Mouse (Mus musculus): ENCODE measurements around the gene Haao. TPM values are rescaled to one million over a fixed set of nuclear protein-coding genes. Genes with fewer than 3 reads are reported as not detected.

The Haao gene
- polyA plus RNA-seq, 1 experiment: not detected

DNA sequence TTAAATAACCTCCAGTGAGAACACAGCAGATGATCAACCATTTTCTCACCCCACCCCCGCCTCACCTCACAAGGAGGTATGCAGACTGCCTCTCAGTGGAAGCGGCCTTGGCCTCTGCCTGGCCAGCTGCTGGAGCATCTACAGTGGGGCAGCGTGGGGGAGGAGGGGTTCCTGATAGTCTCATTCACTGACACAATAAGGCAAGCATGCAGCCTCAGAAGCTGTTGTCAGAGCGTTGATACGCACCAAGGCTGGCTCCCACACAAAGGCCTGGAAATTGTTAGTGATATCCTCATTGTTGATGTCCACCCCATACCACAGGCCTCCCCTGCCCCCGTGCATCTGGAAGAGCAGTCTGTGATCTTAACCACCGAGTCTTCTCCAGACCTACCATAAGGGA, 4.0 kb downstream of the Haao start:
- no peak overlapping the region for H3ac ChIP-seq (ENCODE audit: control insufficient read depth, insufficient read length)
- H3K4me3 ChIP-seq: no peak overlapping the region
- no peaks in the 10 kb centered on the region for H3K36me3 ChIP-seq (ENCODE audit: control insufficient read depth, insufficient read depth)
- no peak overlapping the region for H3K4me2 ChIP-seq (ENCODE audit: low read depth)
- TF ChIP-seq CEBPB (IDR thresholded peaks at IDR 0.05; ENCODE audit: insufficient read depth, poor library complexity, severe bottlenecking): no peak
- TF ChIP-seq MAX (IDR thresholded peaks at IDR 0.05; ENCODE audit: low read depth): no peak
- TF ChIP-seq MYOG (IDR thresholded peaks at IDR 0.05; ENCODE audit: control insufficient read depth in 1 of 3, insufficient read depth in 1 of 3, insufficient read length in 2 of 3, low read depth in 2 of 3): no peak
- no peak for TF ChIP-seq MYOD1 (IDR thresholded peaks at IDR 0.05; ENCODE audit: control insufficient read depth in 1 of 3, insufficient read length in 2 of 3, low read depth in 2 of 3)
- TF ChIP-seq REST (IDR thresholded peaks at IDR 0.05; ENCODE audit: insufficient read depth, insufficient read length): no peak
- TF ChIP-seq POLR2A (IDR thresholded peaks at IDR 0.05; ENCODE audit: insufficient read length, low read depth): no peak
- TF ChIP-seq POLR2AphosphoS2 (IDR thresholded peaks at IDR 0.05; ENCODE audit: insufficient read length, low read depth): no peak
- no peak for TF ChIP-seq E2F4 (IDR thresholded peaks at IDR 0.05; ENCODE audit: insufficient read depth)
- TF ChIP-seq TCF3 (IDR thresholded peaks at IDR 0.05; ENCODE audit: insufficient read length, low read depth): no peak
- TF ChIP-seq TCF12 (IDR thresholded peaks at IDR 0.05; ENCODE audit: insufficient read depth, poor library complexity, severe bottlenecking): no peak
- TF ChIP-seq USF1 (IDR thresholded peaks at IDR 0.05; ENCODE audit: low read depth): no peak
- TF ChIP-seq SRF (IDR thresholded peaks at IDR 0.05; ENCODE audit: control insufficient read depth, insufficient read length, low read depth): no peak
- no peaks in the 10 kb centered on the region for H3K79me2 ChIP-seq (ENCODE audit: control insufficient read depth, insufficient read depth)
- peaks cover under 1% of the 10 kb centered on the region for H3K27me3 ChIP-seq (ENCODE audit: control insufficient read depth, insufficient read depth, insufficient read length)

DNA sequence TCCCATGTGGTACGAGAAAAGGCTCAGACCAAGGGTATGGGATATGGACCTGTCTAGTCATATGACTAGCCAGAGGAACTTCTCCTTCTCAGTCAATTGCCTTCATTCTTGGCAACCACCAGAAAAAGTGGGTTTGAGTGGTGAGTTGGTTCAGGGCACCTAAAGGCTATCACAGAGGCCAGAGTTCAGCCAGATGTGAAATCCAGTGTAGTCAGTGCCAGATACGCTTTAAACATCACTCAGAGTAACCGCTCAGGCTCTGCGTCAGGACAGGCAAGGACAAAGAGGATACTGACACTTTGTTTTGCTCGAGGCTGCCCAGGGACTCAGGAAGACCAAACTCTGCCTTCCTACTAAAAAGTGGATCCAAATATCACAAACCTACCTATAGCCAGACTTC, 6.8 kb downstream of the Haao start:
- H3K4me2 ChIP-seq (ENCODE audit: low read depth): no peak overlapping the region
- H3K4me3 ChIP-seq: no peak overlapping the region
- H3ac ChIP-seq (ENCODE audit: control insufficient read depth, insufficient read length): no peak overlapping the region
- no peaks in the 10 kb centered on the region for H3K79me2 ChIP-seq (ENCODE audit: control insufficient read depth, insufficient read depth)
- no peaks in the 10 kb centered on the region for H3K36me3 ChIP-seq (ENCODE audit: control insufficient read depth, insufficient read depth)
- TF ChIP-seq USF1 (IDR thresholded peaks at IDR 0.05; ENCODE audit: low read depth): no peak
- no peak for TF ChIP-seq TCF3 (IDR thresholded peaks at IDR 0.05; ENCODE audit: insufficient read length, low read depth)
- TF ChIP-seq MAX (IDR thresholded peaks at IDR 0.05; ENCODE audit: low read depth): no peak
- no peak for TF ChIP-seq POLR2AphosphoS2 (IDR thresholded peaks at IDR 0.05; ENCODE audit: insufficient read length, low read depth)
- no peak for TF ChIP-seq MYOG (IDR thresholded peaks at IDR 0.05; ENCODE audit: control insufficient read depth in 1 of 3, insufficient read depth in 1 of 3, insufficient read length in 2 of 3, low read depth in 2 of 3)
- H3K27me3 ChIP-seq (ENCODE audit: control insufficient read depth, insufficient read depth, insufficient read length): peaks cover 14% of the 10 kb centered on the region

DNA sequence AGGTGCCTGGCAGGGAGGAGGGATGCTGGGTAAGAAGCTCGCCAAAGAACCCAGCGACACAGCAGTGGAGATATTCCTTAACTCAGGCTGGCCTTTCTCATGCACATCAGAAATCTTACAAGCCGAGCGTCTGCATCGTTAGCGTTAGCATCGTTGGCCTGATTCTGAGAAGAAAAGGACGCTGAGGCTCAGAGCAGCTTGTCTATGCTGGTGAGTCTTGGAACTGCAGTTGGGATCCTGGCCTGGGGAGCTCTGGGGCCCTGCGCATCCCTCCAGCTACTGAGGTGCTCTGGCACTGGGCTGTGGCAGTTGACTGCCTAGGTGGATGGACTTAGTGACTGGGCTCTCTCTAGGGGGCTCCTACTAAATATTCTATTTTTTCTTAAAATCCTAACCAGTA, 8.6 kb downstream of the Haao start:
- Histone ChIP-seq H3K79me2 (ENCODE audit: control insufficient read depth, insufficient read depth) (no peaks in the 10 kb centered on the region), H3K36me3 (ENCODE audit: control insufficient read depth, insufficient read depth) (no peaks in the 10 kb centered on the region), H3K27me3 (ENCODE audit: control insufficient read depth, insufficient read depth, insufficient read length) (peaks cover 14% of the 10 kb centered on the region), H3K4me3 (no peak overlapping the region), H3K4me2 (ENCODE audit: low read depth) (no peak overlapping the region), H3ac (ENCODE audit: control insufficient read depth, insufficient read length) (no peak overlapping the region)
- TF ChIP-seq MAX (IDR thresholded peaks at IDR 0.05; ENCODE audit: low read depth) (no peak), TCF12 (IDR thresholded peaks at IDR 0.05; ENCODE audit: insufficient read depth, poor library complexity, severe bottlenecking) (no peak), TCF3 (IDR thresholded peaks at IDR 0.05; ENCODE audit: insufficient read length, low read depth) (no peak), POLR2A (IDR thresholded peaks at IDR 0.05; ENCODE audit: insufficient read length, low read depth) (no peak), MYOD1 (IDR thresholded peaks at IDR 0.05; ENCODE audit: control insufficient read depth in 1 of 3, insufficient read length in 2 of 3, low read depth in 2 of 3) (no peak), REST (IDR thresholded peaks at IDR 0.05; ENCODE audit: insufficient read depth, insufficient read length) (no peak), SRF (IDR thresholded peaks at IDR 0.05; ENCODE audit: control insufficient read depth, insufficient read length, low read depth) (no peak), USF1 (IDR thresholded peaks at IDR 0.05; ENCODE audit: low read depth) (no peak), POLR2AphosphoS2 (IDR thresholded peaks at IDR 0.05; ENCODE audit: insufficient read length, low read depth) (no peak), E2F4 (IDR thresholded peaks at IDR 0.05; ENCODE audit: insufficient read depth) (no peak), MYOG (IDR thresholded peaks at IDR 0.05; ENCODE audit: control insufficient read depth in 1 of 3, insufficient read depth in 1 of 3, insufficient read length in 2 of 3, low read depth in 2 of 3) (no peak), CEBPB (IDR thresholded peaks at IDR 0.05; ENCODE audit: insufficient read depth, poor library complexity, severe bottlenecking) (no peak)

DNA sequence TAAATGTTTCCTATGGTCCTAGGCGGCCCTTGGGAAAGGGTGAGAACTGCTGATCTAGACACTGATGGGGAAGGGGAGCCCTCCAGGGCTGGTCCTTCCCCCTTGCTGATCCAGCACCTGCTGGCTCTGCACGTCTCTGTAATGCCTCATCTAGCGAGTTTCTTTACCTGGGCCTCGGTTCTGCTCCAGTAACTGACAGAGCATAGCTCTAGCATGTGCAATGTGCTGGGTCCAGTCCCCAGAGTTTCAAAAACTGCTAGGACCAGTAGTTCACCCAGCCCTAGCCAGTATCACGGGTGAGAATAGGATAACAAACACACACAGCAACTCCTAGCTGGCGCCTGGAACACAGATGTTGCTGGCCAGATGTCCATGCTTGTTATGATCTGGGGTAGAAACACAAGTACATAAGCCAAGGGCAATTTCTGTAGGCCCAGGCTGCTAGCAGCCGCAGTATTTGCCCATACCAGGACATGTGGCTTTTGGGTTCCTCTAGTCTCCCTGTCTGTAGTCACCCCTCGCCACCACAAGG, 10.0 kb downstream of the Haao start:
- no peaks in the 10 kb centered on the region for H3K36me3 ChIP-seq (ENCODE audit: control insufficient read depth, insufficient read depth)
- H3K79me2 ChIP-seq (ENCODE audit: control insufficient read depth, insufficient read depth): no peaks in the 10 kb centered on the region
- no peak for TF ChIP-seq MYOG (IDR thresholded peaks at IDR 0.05; ENCODE audit: control insufficient read depth in 1 of 3, insufficient read depth in 1 of 3, insufficient read length in 2 of 3, low read depth in 2 of 3)
- no peak for TF ChIP-seq POLR2A (IDR thresholded peaks at IDR 0.05; ENCODE audit: insufficient read length, low read depth)
- TF ChIP-seq POLR2AphosphoS2 (IDR thresholded peaks at IDR 0.05; ENCODE audit: insufficient read length, low read depth): no peak
- no peak for TF ChIP-seq USF1 (IDR thresholded peaks at IDR 0.05; ENCODE audit: low read depth)
- TF ChIP-seq E2F4 (IDR thresholded peaks at IDR 0.05; ENCODE audit: insufficient read depth): no peak
- no peak for TF ChIP-seq REST (IDR thresholded peaks at IDR 0.05; ENCODE audit: insufficient read depth, insufficient read length)
- TF ChIP-seq MAX (IDR thresholded peaks at IDR 0.05; ENCODE audit: low read depth): no peak
- no peak for TF ChIP-seq CEBPB (IDR thresholded peaks at IDR 0.05; ENCODE audit: insufficient read depth, poor library complexity, severe bottlenecking)
- TF ChIP-seq TCF12 (IDR thresholded peaks at IDR 0.05; ENCODE audit: insufficient read depth, poor library complexity, severe bottlenecking): no peak
- no peak for TF ChIP-seq TCF3 (IDR thresholded peaks at IDR 0.05; ENCODE audit: insufficient read length, low read depth)
- TF ChIP-seq MYOD1 (IDR thresholded peaks at IDR 0.05; ENCODE audit: control insufficient read depth in 1 of 3, insufficient read length in 2 of 3, low read depth in 2 of 3): no peak
- peaks cover 14% of the 10 kb centered on the region for H3K27me3 ChIP-seq (ENCODE audit: control insufficient read depth, insufficient read depth, insufficient read length)
- no peak overlapping the region for H3ac ChIP-seq (ENCODE audit: control insufficient read depth, insufficient read length)
- no peak overlapping the region for H3K4me3 ChIP-seq
- no peak overlapping the region for H3K4me2 ChIP-seq (ENCODE audit: low read depth)

DNA sequence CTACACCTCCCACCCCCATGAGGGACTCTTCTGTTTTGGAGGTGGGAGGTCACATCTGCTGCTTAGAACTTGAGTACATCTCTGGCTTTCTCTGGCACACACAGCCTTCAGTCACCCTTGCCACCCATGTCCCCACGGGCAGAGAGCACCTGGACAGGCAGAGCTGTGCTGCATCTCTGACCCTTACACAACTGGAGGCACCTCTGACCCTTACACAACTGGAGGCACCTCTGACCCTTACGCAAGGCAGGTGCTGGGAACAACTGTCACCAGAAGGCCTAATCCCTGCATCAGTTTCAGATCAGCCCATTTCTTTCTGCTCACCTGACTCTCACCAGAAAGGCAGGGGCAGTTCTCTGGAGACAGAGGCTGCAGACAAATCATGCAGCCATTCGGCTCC, 11.7 kb downstream of the Haao start:
- no peak overlapping the region for H3K4me2 ChIP-seq (ENCODE audit: low read depth)
- TF ChIP-seq MYOD1 (IDR thresholded peaks at IDR 0.05; ENCODE audit: control insufficient read depth in 1 of 3, insufficient read length in 2 of 3, low read depth in 2 of 3) (no peak), REST (IDR thresholded peaks at IDR 0.05; ENCODE audit: insufficient read depth, insufficient read length) (no peak), POLR2AphosphoS2 (IDR thresholded peaks at IDR 0.05; ENCODE audit: insufficient read length, low read depth) (no peak), MAX (IDR thresholded peaks at IDR 0.05; ENCODE audit: low read depth) (no peak), E2F4 (IDR thresholded peaks at IDR 0.05; ENCODE audit: insufficient read depth) (no peak), TCF3 (IDR thresholded peaks at IDR 0.05; ENCODE audit: insufficient read length, low read depth) (no peak), MYOG (IDR thresholded peaks at IDR 0.05; ENCODE audit: control insufficient read depth in 1 of 3, insufficient read depth in 1 of 3, insufficient read length in 2 of 3, low read depth in 2 of 3) (no peak), USF1 (IDR thresholded peaks at IDR 0.05; ENCODE audit: low read depth) (no peak), SRF (IDR thresholded peaks at IDR 0.05; ENCODE audit: control insufficient read depth, insufficient read length, low read depth) (no peak), TCF12 (IDR thresholded peaks at IDR 0.05; ENCODE audit: insufficient read depth, poor library complexity, severe bottlenecking) (no peak), CEBPB (IDR thresholded peaks at IDR 0.05; ENCODE audit: insufficient read depth, poor library complexity, severe bottlenecking) (no peak), POLR2A (IDR thresholded peaks at IDR 0.05; ENCODE audit: insufficient read length, low read depth) (no peak)

More for the DNA sequence above, 11.7 kb downstream of the Haao start:
- Histone ChIP-seq H3K36me3 (ENCODE audit: control insufficient read depth, insufficient read depth) (no peaks in the 10 kb centered on the region), H3K79me2 (ENCODE audit: control insufficient read depth, insufficient read depth) (no peaks in the 10 kb centered on the region), H3ac (ENCODE audit: control insufficient read depth, insufficient read length) (no peak overlapping the region), H3K4me3 (no peak overlapping the region), H3K27me3 (ENCODE audit: control insufficient read depth, insufficient read depth, insufficient read length) (peaks cover 14% of the 10 kb centered on the region)
